Mouse (Mus musculus) hindbrain, embryonic 16.5 days (tissue): ENCODE measurements at regions not wholly inside any gene's neighbourhood (a gene's known extent, or its start where the extent isn't known, plus 50 kb on each side); places are given as distances from the start of the nearest gene placed in this dataset.

Source experiments
- ATAC-seq: fragments of 200-750 bp; cut with Nextera tagmentation; 2 replicates; pipeline ENCODE4 v1.8.0; 2017; ENCODE audit warnings: moderate TSS enrichment, moderate library complexity
- H3K27ac ChIP-seq: fragments of 300-500 bp; sonication (generic); 2 replicates; pipeline ENCODE4 v1.5.1; 2014; ENCODE audit warnings: low read depth, mild to moderate bottlenecking, control low read depth, low read length, moderate library complexity
- H3K27me3 ChIP-seq: fragments of 300-500 bp; sonication (generic); replicated peaks from 2 replicates; pipeline ENCODE4 v1.6.1; 2014; ENCODE audit warnings: low read length; ENCODE audit not compliant: control insufficient read depth, insufficient read depth
- H3K36me3 ChIP-seq: fragments of 300-500 bp; sonication (generic); 2 replicates; pipeline ENCODE4 v1.6.1; 2014; ENCODE audit warnings: mild to moderate bottlenecking, low read length, moderate library complexity, mixed read lengths; ENCODE audit not compliant: control insufficient read depth, insufficient read depth
- H3K4me1 ChIP-seq: fragments of 300-500 bp; sonication (generic); 2 replicates; pipeline ENCODE4 v1.6.1; 2014; ENCODE audit warnings: low read depth, low read length; ENCODE audit not compliant: control insufficient read depth, insufficient read depth
- H3K4me2 ChIP-seq: fragments of 300-500 bp; sonication (generic); 2 replicates; pipeline ENCODE4 v1.6.1; 2014; ENCODE audit warnings: mild to moderate bottlenecking, low read length, control low read depth, moderate library complexity
- H3K4me3 ChIP-seq: fragments of 300-500 bp; sonication (generic); 2 replicates; pipeline ENCODE4 v1.5.1; 2014; ENCODE audit warnings: mild to moderate bottlenecking, low read length, control low read depth, moderate library complexity
- H3K9ac ChIP-seq: fragments of 300-500 bp; sonication (generic); 2 replicates; pipeline ENCODE4 v1.6.1; 2014; ENCODE audit warnings: low read depth, mild to moderate bottlenecking, control low read depth, low read length, moderate library complexity
- H3K9me3 ChIP-seq: fragments of 300-500 bp; sonication (generic); 2 replicates; pipeline ENCODE4 v1.6.1; 2014; ENCODE audit warnings: mild to moderate bottlenecking, low read length, moderate library complexity; ENCODE audit not compliant: control insufficient read depth
- WGBS: fragments of 180-500 bp; shearing (Covaris S2); extraction: QIAGEN DNeasy Blood & Tissue Kit; methylation state at CpG from one replicate; pipeline ENCODE4 v1.1.7; 2014; 5-methylcytosine and 5-hydroxymethylcytosine counted together

DNA sequence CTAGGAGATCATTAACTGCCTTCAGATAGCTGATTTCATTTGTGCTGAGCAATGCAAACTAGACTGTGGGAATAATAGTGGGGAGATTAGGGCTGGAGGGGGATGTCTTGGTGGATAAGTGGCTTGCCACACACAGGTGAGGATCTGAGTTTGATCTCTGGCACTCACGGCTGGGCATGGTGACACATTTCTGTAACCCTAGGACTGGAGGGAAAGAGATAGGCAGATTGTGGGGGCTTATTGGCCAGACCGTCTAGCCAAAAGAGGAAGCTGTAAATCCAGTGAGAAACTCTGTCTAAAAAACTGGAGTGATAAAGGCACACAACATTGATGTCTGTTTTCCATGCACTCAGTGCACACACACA is 420.2 kb downstream of the Prdm2 start:
- H3K9me3 ChIP-seq = no peaks in the 10 kb centered on the region
- WGBS = 85% methylated on average over 2 of the region's 2 CpGs
- no peak for ATAC-seq

GRCm38 (mm10) chr4:142791823-142792605 is 420.8 kb downstream of the Prdm2 start:
- no peak overlapping the region for H3K27ac ChIP-seq
- no peak for ATAC-seq
- H3K27me3 ChIP-seq = no peaks in the 10 kb centered on the region
- H3K4me3 ChIP-seq = no peak overlapping the region
- H3K4me2 ChIP-seq = no peak overlapping the region
- H3K36me3 ChIP-seq = no peaks in the 10 kb centered on the region
- H3K4me1 ChIP-seq = no peaks in the 10 kb centered on the region
- no peak overlapping the region for H3K9ac ChIP-seq
- H3K9me3 ChIP-seq = no peaks in the 10 kb centered on the region
- WGBS = 87% methylated on average over 3 of the region's 3 CpGs

More for the DNA sequence above, 420.2 kb downstream of the Prdm2 start:
- Histone ChIP-seq H3K36me3 (no peaks in the 10 kb centered on the region), H3K4me1 (no peaks in the 10 kb centered on the region), H3K9ac (no peak overlapping the region), H3K4me3 (no peak overlapping the region), H3K27me3 (no peaks in the 10 kb centered on the region), H3K27ac (no peak overlapping the region), H3K4me2 (no peak overlapping the region)

DNA sequence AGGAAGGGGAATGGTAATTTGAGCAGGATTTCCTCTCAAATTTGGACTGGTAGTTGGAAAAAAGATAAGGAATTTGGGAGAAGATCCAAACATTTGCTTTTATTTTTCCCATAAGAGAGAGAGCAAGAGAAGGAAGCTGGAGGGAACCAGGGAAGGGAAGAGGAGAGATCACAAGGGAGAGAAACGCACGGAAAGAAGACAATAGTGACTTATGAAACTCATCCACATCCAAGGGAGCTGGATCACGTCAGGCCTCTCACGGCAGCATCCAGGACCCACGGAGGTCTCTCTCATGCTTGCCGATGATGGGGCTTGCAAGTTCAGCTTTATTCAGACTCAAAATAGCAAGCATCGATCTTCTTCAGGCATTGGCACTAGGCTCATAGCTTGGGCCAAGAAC is 423.7 kb downstream of the Prdm2 start:
- H3K4me1 ChIP-seq = no peaks in the 10 kb centered on the region
- H3K4me2 ChIP-seq = no peak overlapping the region
- no peak overlapping the region for H3K4me3 ChIP-seq
- no peak overlapping the region for H3K27ac ChIP-seq
- no peaks in the 10 kb centered on the region for H3K27me3 ChIP-seq
- WGBS = 88% methylated on average over 7 of the region's 7 CpGs
- ATAC-seq = no peak
- no peak overlapping the region for H3K9ac ChIP-seq
- no peaks in the 10 kb centered on the region for H3K36me3 ChIP-seq
- H3K9me3 ChIP-seq = no peaks in the 10 kb centered on the region

- no peak for ATAC-seq
- WGBS = 86% methylated on average over 5 of the region's 5 CpGs
Observed at GRCm38 (mm10) chr4:142785386-142785785, 427.4 kb downstream of the Prdm2 start.

DNA sequence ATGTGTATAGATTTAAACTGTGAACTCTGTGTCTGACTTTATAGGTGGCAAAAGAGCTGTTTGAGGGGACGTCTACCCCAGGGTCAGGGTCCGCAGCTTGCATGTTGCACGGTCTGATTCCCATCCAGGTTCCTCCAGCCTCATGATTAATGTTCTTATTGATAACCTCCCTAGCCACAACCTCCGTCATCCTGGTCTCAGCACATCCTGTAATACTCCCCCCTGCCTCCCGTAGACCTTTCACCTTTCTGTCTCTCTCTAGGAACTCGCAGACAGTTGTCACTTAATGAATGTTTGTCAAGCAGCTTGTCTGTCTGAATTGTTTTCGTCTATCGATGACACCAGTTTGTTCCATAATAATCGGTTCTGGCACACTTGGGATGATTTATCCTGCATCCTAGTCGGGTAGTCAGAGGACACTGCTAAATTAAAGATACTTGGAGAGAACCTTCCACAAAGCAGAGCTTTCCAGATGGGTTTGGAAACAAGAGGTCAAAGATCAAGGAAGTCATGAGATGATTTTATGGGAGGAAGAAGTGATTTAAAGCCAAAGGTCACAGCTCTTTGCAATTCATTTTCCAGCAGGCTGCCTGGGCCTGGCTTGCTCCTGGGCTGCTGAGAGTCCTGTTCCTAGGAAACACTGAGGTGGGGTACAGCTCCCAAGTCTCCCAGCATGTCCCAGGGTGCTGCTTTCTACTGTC is 435.9 kb downstream of the Prdm2 start:
- Histone ChIP-seq H3K27ac (no peak overlapping the region), H3K4me2 (no peak overlapping the region), H3K9ac (no peak overlapping the region), H3K27me3 (no peaks in the 10 kb centered on the region), H3K9me3 (no peaks in the 10 kb centered on the region), H3K36me3 (no peaks in the 10 kb centered on the region), H3K4me1 (peaks cover 20% of the 10 kb centered on the region), H3K4me3 (no peak overlapping the region)
- 66% methylated on average over 10 of the region's 10 CpGs for WGBS
- ATAC-seq = no peak

More at GRCm38 (mm10) chr4:142785386-142785785, 427.4 kb downstream of the Prdm2 start:
- Histone ChIP-seq H3K4me3 (no peak overlapping the region), H3K36me3 (no peaks in the 10 kb centered on the region), H3K27me3 (no peaks in the 10 kb centered on the region), H3K4me2 (no peak overlapping the region), H3K9me3 (no peaks in the 10 kb centered on the region), H3K4me1 (no peaks in the 10 kb centered on the region), H3K9ac (no peak overlapping the region), H3K27ac (no peak overlapping the region)

DNA sequence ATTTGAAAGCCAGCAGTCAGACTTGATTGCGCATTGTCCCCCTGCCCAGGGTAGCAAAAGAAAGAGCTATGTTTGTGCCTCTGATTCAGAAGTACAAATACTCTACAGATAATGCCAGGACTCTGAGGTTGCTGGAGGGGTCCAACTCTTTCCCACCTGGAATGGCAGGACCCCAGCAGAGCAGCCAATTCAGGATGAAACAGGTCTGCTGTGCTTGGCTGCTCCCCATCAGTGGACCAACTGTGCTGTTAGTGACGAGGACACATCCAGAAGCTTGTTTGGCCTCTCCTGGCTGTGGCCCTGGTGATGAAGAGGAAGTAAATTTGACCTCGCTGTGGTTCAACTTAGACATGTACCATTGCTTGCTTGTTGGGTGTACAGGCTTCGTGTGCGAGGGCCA is 437.8 kb downstream of the Prdm2 start:
- Histone ChIP-seq H3K27me3 (no peaks in the 10 kb centered on the region), H3K27ac (no peak overlapping the region), H3K4me2 (no peak overlapping the region), H3K9ac (no peak overlapping the region), H3K36me3 (no peaks in the 10 kb centered on the region), H3K4me1 (peaks cover 26% of the 10 kb centered on the region), H3K4me3 (no peak overlapping the region), H3K9me3 (no peaks in the 10 kb centered on the region)
- WGBS = 88% methylated on average over 5 of the region's 5 CpGs
- ATAC-seq = no peak

GRCm38 (mm10) chr4:142773651-142774151 is 439.1 kb downstream of the Prdm2 start:
- no peak overlapping the region for H3K9ac ChIP-seq
- H3K4me3 ChIP-seq = no peak overlapping the region
- 25% methylated on average over 10 of the region's 10 CpGs for WGBS
- H3K36me3 ChIP-seq = no peaks in the 10 kb centered on the region
- H3K4me1 ChIP-seq = peaks cover 26% of the 10 kb centered on the region
- no peaks in the 10 kb centered on the region for H3K27me3 ChIP-seq
- H3K27ac ChIP-seq = peak overlapping the region; percentile 79
- H3K9me3 ChIP-seq = no peaks in the 10 kb centered on the region
- peak; percentile 44 for ATAC-seq
- H3K4me2 ChIP-seq = peak overlapping the region; percentile 31

DNA sequence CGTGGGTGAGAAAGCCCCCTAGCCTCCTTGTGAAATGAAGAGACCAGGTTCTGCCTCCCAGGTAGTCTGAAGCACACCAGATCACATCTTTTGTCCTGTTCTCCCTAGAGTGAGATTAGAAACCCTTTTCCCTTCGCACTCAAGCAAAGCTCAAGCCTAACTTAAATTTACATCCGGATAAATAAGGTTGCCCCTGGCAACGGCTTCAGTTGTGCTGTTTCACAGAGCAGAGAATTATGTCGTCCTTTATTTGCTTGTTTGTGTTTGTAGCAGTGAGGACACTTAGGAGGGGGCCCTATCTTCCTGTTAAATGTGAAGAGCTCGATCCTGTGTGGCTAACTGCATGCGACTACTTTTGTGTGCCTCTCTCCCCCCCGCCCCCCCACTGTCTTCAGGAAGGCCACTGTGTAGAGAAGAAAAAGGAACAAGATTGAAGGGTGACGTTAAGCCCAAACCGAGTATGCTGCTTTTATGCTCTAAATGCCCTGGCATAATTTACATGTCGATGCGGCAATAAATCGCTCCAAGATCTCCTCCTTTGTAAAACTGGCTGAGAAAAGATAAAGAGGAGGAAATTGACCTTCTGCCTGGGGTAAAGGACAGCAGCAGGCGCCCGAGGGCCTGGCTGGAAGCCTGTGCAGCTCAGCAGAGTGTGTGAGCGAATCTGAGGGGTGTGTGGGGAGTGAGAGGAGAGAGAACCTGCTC is 439.9 kb downstream of the Prdm2 start:
- Histone ChIP-seq H3K27me3 (no peaks in the 10 kb centered on the region), H3K4me1 (peaks cover 26% of the 10 kb centered on the region), H3K4me2 (peak overlapping the region; percentile 31), H3K27ac (peak overlapping the region; percentile 79), H3K9ac (peak overlapping the region; percentile 39; the same call in 1 of the 2 replicates), H3K36me3 (no peaks in the 10 kb centered on the region), H3K9me3 (no peaks in the 10 kb centered on the region), H3K4me3 (no peak overlapping the region)
- WGBS = 4% methylated on average over 16 of the region's 16 CpGs
- ATAC-seq = peak; percentile 68
